Mouse (Mus musculus) MEL (cell line): Measurements from ENCODE around the gene Ripor3. TPM values are rescaled to one million over a fixed set of nuclear protein-coding genes. Genes with fewer than 3 reads are reported as not detected.

Experiments
- DNase-seq: peaks from one replicate; pipeline ENCODE4 v3.0.0; 2011; ENCODE audit warnings: low read depth, low spot score
- H3K27ac ChIP-seq: 2 replicates; pipeline ENCODE4 v1.5.1; 2012; ENCODE audit warnings: low read depth, mild to moderate bottlenecking, control low read depth, low read length, moderate library complexity; ENCODE audit not compliant: control insufficient read depth
- H3K27me3 ChIP-seq, 2 experiments: fragments of 150-350 bp in 1 of 2; sonication (generic) in 1 of 2; 2 replicates each; pipeline ENCODE4 v1.6.1; 2012; ENCODE audit warnings: low read length in 2 of 2, mild to moderate bottlenecking in 2 of 2, improper control_type of control experiment in 1 of 2, moderate library complexity in 1 of 2; ENCODE audit not compliant: insufficient read depth in 2 of 2, control insufficient read depth in 1 of 2
- H3K36me3 ChIP-seq, 2 experiments: 2 replicates each; pipeline ENCODE4 v1.6.1; 2012 to 2014; ENCODE audit warnings: low read length in 2 of 2, improper control_type of control experiment in 1 of 2, inconsistent platforms in 1 of 2, mild to moderate bottlenecking in 1 of 2; ENCODE audit not compliant: insufficient read depth in 2 of 2, control insufficient read depth in 1 of 2
- H3K4me1 ChIP-seq, 2 experiments: fragments of 150-350 bp in 1 of 2; sonication (generic) in 1 of 2; 2 replicates each; pipeline ENCODE4 v1.6.1; 2012; ENCODE audit warnings: low read length in 2 of 2, improper control_type of control experiment in 1 of 2, mild to moderate bottlenecking in 1 of 2; ENCODE audit not compliant: insufficient read depth in 2 of 2, control insufficient read depth in 1 of 2
- H3K4me3 ChIP-seq, 2 experiments: fragments of 150-350 bp in 1 of 2; sonication (generic) in 1 of 2; 2 replicates each; pipeline ENCODE4 v1.5.1; 2012; ENCODE audit warnings: low read depth in 2 of 2, low read length in 2 of 2, mild to moderate bottlenecking in 2 of 2, moderate library complexity in 2 of 2, control low read depth in 1 of 2, improper control_type of control experiment in 1 of 2; ENCODE audit not compliant: control insufficient read depth in 1 of 2, insufficient read depth in 1 of 2
- H3K79me2 ChIP-seq: 2 replicates; pipeline ENCODE4 v1.6.1; 2012; ENCODE audit warnings: mild to moderate bottlenecking, low read length, moderate library complexity; ENCODE audit not compliant: control insufficient read depth, poor library complexity, insufficient read depth
- H3K9ac ChIP-seq: 2 replicates; pipeline ENCODE4 v1.6.1; 2012; ENCODE audit warnings: low read depth, mild to moderate bottlenecking, control low read depth, low read length, moderate library complexity; ENCODE audit not compliant: control insufficient read depth, poor library complexity, severe bottlenecking
- H3K9me3 ChIP-seq: fragments of 150-350 bp; sonication (generic); replicated peaks from 2 replicates; pipeline ENCODE4 v1.6.1; 2012; ENCODE audit warnings: mild to moderate bottlenecking, low read length, improper control_type of control experiment, moderate library complexity; ENCODE audit not compliant: insufficient read depth
- BHLHE40 ChIP-seq: IDR thresholded peaks from 2 replicates; pipeline ENCODE4 v1.6.1; 2012; ENCODE audit warnings: low read depth, mild to moderate bottlenecking, inconsistent platforms, low read length, improper control_type of control experiment, borderline replicate concordance
- CHD2 ChIP-seq: IDR thresholded peaks from 2 replicates; pipeline ENCODE4 v1.6.1; 2011; ENCODE audit warnings: low read length, improper control_type of control experiment
- E2F4 ChIP-seq: IDR thresholded peaks from 2 replicates; pipeline ENCODE4 v1.6.1; 2011; ENCODE audit warnings: low read depth, low read length, improper control_type of control experiment, borderline replicate concordance
- ELF1 ChIP-seq: IDR thresholded peaks from 2 replicates; pipeline ENCODE4 v1.6.1; 2014; ENCODE audit warnings: low read depth, mild to moderate bottlenecking, inconsistent platforms, low read length, improper control_type of control experiment, moderate library complexity
- MAX ChIP-seq: IDR thresholded peaks from 2 replicates; pipeline ENCODE4 v1.6.1; 2011; ENCODE audit warnings: low read length, improper control_type of control experiment
- MAZ ChIP-seq: IDR thresholded peaks from 2 replicates; pipeline ENCODE4 v1.6.1; 2012; ENCODE audit warnings: low read depth, mild to moderate bottlenecking, inconsistent platforms, low read length, improper control_type of control experiment
- MEF2A ChIP-seq: IDR thresholded peaks from 2 replicates; pipeline ENCODE4 v1.6.1; 2014; ENCODE audit warnings: low read depth, mild to moderate bottlenecking, inconsistent platforms, low read length, improper control_type of control experiment; ENCODE audit not compliant: poor library complexity, insufficient replicate concordance, severe bottlenecking; ENCODE audit errors: extremely low read depth
- MXI1 ChIP-seq: IDR thresholded peaks from 2 replicates; pipeline ENCODE4 v1.6.1; 2011; ENCODE audit warnings: mild to moderate bottlenecking, low read depth, low read length, improper control_type of control experiment
- MYB ChIP-seq: IDR thresholded peaks from 2 replicates; pipeline ENCODE4 v1.6.1; 2011; ENCODE audit warnings: mild to moderate bottlenecking, low read depth, low read length, improper control_type of control experiment
- MYC ChIP-seq: IDR thresholded peaks from 2 replicates; pipeline ENCODE4 v1.6.1; 2011; ENCODE audit warnings: low read depth, mild to moderate bottlenecking, low read length, improper control_type of control experiment, moderate library complexity
- RAD21 ChIP-seq: IDR thresholded peaks from 2 replicates; pipeline ENCODE4 v1.6.1; 2011; ENCODE audit warnings: mild to moderate bottlenecking, low read depth, low read length, improper control_type of control experiment
- SIN3A ChIP-seq: IDR thresholded peaks from 2 replicates; pipeline ENCODE4 v1.6.1; 2012; ENCODE audit warnings: low read length, improper control_type of control experiment, inconsistent platforms
- USF1 ChIP-seq: IDR thresholded peaks from 2 replicates; pipeline ENCODE4 v1.6.1; 2014; ENCODE audit warnings: low read depth, mild to moderate bottlenecking, inconsistent platforms, low read length, improper control_type of control experiment, moderate library complexity
- USF2 ChIP-seq, 2 experiments: IDR thresholded peaks; 2 replicates each; pipeline ENCODE4 v1.6.1; 2011 to 2012; ENCODE audit warnings: improper control_type of control experiment in 2 of 2, low read length in 2 of 2, borderline replicate concordance in 1 of 2, inconsistent platforms in 1 of 2, low read depth in 1 of 2, mild to moderate bottlenecking in 1 of 2; ENCODE audit not compliant: insufficient read depth in 1 of 2
- ZC3H11A ChIP-seq: IDR thresholded peaks from 2 replicates; pipeline ENCODE4 v1.6.1; 2012; ENCODE audit warnings: low read depth, mild to moderate bottlenecking, inconsistent platforms, low read length, improper control_type of control experiment
- ZMIZ1 ChIP-seq: IDR thresholded peaks from 2 replicates; pipeline ENCODE4 v1.6.1; 2012; ENCODE audit warnings: low read depth, mild to moderate bottlenecking, inconsistent platforms, low read length, improper control_type of control experiment, moderate library complexity
- polyA plus RNA-seq, 2 experiments: library from polyadenylated mRNA; stranded (reverse) in 1 of 2; unstranded in 1 of 2; fragments of >175 nt in 1 of 2; fragments of >200 nt in 1 of 2; gene quantifications; 2 replicates each; pipeline versions ENCODE4 v1.2.1 to v1.2.4; 2012; ENCODE audit warnings: low replicate concordance in 2 of 2, low read depth in 1 of 2; ENCODE audit not compliant: insufficient read length in 2 of 2, insufficient read depth in 1 of 2, missing spikeins in 1 of 2
- total RNA-seq: library from RNA; depleted of rRNA; stranded (reverse); fragments of 300-350 nt; gene quantifications from 2 replicates; pipeline ENCODE4 v1.2.3, GENCODE M21; 2012

The Ripor3 gene
- total and polyA plus RNA-seq, 3 experiments = not detected

DNA sequence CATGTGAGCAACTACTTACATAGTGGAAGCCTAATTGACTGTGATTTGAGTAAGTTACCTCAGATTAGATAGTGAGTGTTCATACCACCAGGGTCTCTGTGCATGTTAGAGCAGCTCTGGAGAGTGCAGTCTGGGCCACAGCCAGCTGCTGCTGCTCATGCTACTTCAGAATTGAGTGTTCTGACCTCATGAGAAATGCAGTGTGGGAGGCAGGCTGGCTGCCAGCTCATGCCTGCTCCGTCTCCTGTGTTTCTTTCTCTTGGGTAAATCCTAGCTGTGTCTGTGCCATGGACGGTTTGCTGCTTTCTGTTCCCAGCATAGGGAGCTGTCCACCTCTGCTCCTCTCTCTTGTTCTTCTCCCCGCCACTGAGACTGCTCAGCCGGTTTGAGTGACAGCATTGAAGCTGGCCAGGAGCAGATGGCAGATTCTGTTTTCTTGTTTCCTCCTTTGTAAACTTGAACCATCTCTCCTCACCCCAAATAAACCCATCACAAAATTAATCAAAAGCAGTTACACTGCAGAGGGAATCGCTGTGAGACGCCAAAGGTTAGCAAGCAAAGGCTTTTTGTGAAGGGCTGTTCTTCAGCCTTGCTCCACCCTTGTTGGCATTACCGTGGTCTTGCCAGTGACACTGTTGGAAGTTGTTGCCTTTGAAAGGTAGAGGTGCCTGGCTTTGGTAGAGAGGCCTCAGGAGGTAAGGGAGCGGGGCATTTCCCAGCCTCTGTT is 68.1 kb downstream of the Ripor3 start:
- Histone ChIP-seq H3K4me3 (no peak overlapping the region), H3K36me3 (peaks cover 0 to 19% of the 10 kb centered on the region in 2 experiments; a peak in 2 of 4 replicates), H3K27me3 (no peaks in the 10 kb centered on the region), H3K9ac (no peak overlapping the region), H3K27ac (peak overlapping the region; percentile 6; the same call in 1 of the 2 replicates), H3K9me3 (no peaks in the 10 kb centered on the region), H3K4me1 (peaks cover 10 to 21% of the 10 kb centered on the region in 2 experiments), H3K79me2 (peaks cover 57% of the 10 kb centered on the region)
- TF ChIP-seq ELF1 = no peak
- TF ChIP-seq SIN3A = 0 out of 2 replicates have a peak, but pooled peaks have one; percentile 6
- peak; percentile 19 for DNase-seq

DNA sequence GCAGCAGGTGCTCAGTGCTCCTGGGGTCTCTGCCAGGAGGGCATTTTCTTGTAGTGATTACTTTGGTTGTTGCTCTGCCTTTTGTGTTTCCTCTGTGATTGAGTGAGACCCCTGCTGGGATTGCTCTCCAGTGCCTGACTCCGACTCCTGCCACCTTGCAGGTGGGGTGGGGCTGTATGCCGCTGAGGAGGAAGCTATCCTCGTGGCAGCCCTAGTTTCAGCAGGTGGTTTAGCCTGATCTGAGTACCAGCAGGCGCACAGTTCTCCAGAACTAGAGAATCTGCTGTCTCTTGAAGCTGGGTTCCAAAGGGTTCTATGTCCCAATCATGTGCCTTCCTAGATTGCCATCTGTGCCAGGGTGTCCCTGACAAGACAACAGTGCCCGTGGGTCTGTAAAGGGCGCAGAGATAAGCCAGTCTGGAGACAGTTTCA is 68.7 kb downstream of the Ripor3 start:
- TF ChIP-seq USF2 (IDR thresholded peaks at IDR 0.05; ENCODE audit: borderline replicate concordance in 1 of 2, insufficient read depth in 1 of 2, low read depth in 1 of 2, low read length in 2 of 2) = no peak
- no peak for TF ChIP-seq RAD21
- TF ChIP-seq E2F4 = no peak
- 0 out of 2 replicates have a peak, but pooled peaks have one; percentile 20 for TF ChIP-seq BHLHE40
- Histone ChIP-seq H3K9me3 (no peaks in the 10 kb centered on the region), H3K27ac (no peak overlapping the region), H3K36me3 (peaks cover 0 to 19% of the 10 kb centered on the region in 2 experiments; a peak in 2 of 4 replicates), H3K4me1 (peaks cover 10 to 21% of the 10 kb centered on the region in 2 experiments), H3K4me3 (no peak overlapping the region), H3K9ac (no peak overlapping the region), H3K27me3 (no peaks in the 10 kb centered on the region), H3K79me2 (peaks cover 59% of the 10 kb centered on the region)
- no peak for DNase-seq

DNA sequence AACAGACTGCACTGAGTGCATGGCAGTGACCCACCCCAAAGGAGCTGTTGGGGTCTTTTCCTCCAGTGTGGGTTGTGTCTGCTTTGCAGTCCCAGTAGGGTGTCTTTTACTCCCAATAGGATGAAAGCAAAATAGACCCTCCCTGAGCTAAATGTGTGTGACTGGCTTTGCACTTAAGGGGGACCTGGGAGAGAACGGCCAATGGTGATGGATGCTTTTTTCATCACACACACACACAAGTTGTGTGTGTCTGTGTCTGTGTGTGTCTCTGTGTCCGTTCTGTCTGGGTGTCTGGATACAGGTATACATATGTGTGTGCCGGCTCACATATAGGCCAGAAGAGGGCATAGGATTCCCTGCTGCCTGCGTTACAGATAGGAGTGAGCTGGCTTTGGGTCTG is 69.1 kb downstream of the Ripor3 start:
- TF ChIP-seq ZC3H11A (no peak), USF1 (no peak), ELF1 (no peak), MYB (no peak), MXI1 (no peak), CHD2 (no peak), MAX (no peak), MYC (no peak), MEF2A (no peak), SIN3A (no peak), ZMIZ1 (no peak), MAZ (no peak)
- no peak for DNase-seq
- Histone ChIP-seq H3K79me2 (peaks cover 61% of the 10 kb centered on the region), H3K27me3 (no peaks in the 10 kb centered on the region), H3K9me3 (no peaks in the 10 kb centered on the region), H3K4me3 (no peak overlapping the region), H3K27ac (no peak overlapping the region), H3K9ac (no peak overlapping the region), H3K4me1 (peaks cover 10 to 21% of the 10 kb centered on the region in 2 experiments), H3K36me3 (peaks cover 0 to 19% of the 10 kb centered on the region in 2 experiments; a peak in 2 of 4 replicates)
